Mouse (Mus musculus) intestine, embryonic 14.5 days (tissue): ENCODE results near the gene Lmod3. TPM values are rescaled to one million over a fixed set of nuclear protein-coding genes. Genes with fewer than 3 reads are reported as not detected.

Experiments
- ATAC-seq: fragments of 200-750 bp; cut with Nextera tagmentation; replicated peaks from 2 replicates; pipeline ENCODE4 v1.8.0; 2017; ENCODE audit warnings: low read depth, moderate number of reproducible peaks, moderate TSS enrichment, moderate library complexity; ENCODE audit not compliant: low FRiP score, low TSS enrichment
- DNase-seq: peaks from one replicate; pipeline ENCODE4 v3.0.0-alpha.2; 2018; ENCODE audit warnings: low spot score
- H3K27ac ChIP-seq: fragments of 300-500 bp; sonication (generic); 2 replicates; pipeline ENCODE4 v1.5.1; 2014; ENCODE audit warnings: low read depth, mild to moderate bottlenecking, control low read depth
- H3K27me3 ChIP-seq: fragments of 300-500 bp; sonication (generic); replicated peaks from 2 replicates; pipeline ENCODE4 v1.6.1; 2014; ENCODE audit warnings: low read length, control low read depth; ENCODE audit not compliant: control insufficient read depth, insufficient read depth
- H3K36me3 ChIP-seq: fragments of 300-500 bp; sonication (generic); 2 replicates; pipeline ENCODE4 v1.6.1; 2014; ENCODE audit warnings: low read length, control low read depth; ENCODE audit not compliant: control insufficient read depth, insufficient read depth
- H3K4me1 ChIP-seq: fragments of 300-500 bp; sonication (generic); replicated peaks from 2 replicates; pipeline ENCODE4 v1.6.1; 2014; ENCODE audit warnings: low read length, control low read depth, mixed read lengths; ENCODE audit not compliant: control insufficient read depth, insufficient read depth
- H3K4me2 ChIP-seq: fragments of 300-500 bp; sonication (generic); 2 replicates; pipeline ENCODE4 v1.6.1; 2014; ENCODE audit warnings: low read length
- H3K4me3 ChIP-seq: fragments of 300-500 bp; sonication (generic); 2 replicates; pipeline ENCODE4 v1.5.1; 2014; ENCODE audit warnings: low read depth, low read length, control low read depth, mixed read lengths
- H3K9ac ChIP-seq: fragments of 300-500 bp; sonication (generic); 2 replicates; pipeline ENCODE4 v1.6.1; 2014; ENCODE audit warnings: mild to moderate bottlenecking, low read length
- H3K9me3 ChIP-seq: fragments of 300-500 bp; sonication (generic); 2 replicates; pipeline ENCODE4 v1.6.1; 2016; ENCODE audit warnings: low read length, control low read depth; ENCODE audit not compliant: control insufficient read depth
- WGBS: fragments of 180-500 bp; shearing (Covaris S2); extraction: QIAGEN DNeasy Blood & Tissue Kit; methylation state at CpG from one replicate; pipeline ENCODE4 v1.1.7; 2014; 5-methylcytosine and 5-hydroxymethylcytosine counted together
- polyA plus RNA-seq: library from polyadenylated mRNA; unstranded; fragments of >200 nt; fragmentation: Nextera tagmentation; extraction: Ambion mirVana; gene quantifications from 2 replicates; pipeline ENCODE4 v1.2.1, GENCODE M21; 2014

Lmod3 gene
- polyA plus RNA-seq, 1 experiment from 2014 or later = 0.11 TPM

DNA sequence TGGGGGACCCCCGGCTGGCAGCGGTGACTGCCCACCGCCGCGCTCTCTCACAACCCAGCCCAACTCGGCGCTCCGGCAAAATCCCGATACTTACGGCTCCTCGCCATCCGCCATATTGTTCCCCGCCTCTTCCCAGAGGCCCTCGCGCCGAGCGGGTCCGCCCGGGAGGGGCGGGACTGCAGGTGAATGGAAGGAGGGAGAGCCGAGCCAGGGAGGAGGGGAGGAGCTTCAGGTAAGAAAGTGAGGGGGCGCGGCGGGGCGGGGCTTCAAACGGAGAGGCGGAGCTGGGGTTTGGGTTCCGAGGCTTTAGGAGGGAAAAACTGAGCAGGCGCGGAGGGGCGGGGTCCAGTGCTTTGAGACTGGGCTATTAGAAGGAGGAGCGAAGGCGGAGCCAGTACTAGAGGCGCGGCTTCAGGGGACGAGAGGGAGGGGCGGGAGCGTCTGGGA, 47.1 kb downstream of the Lmod3 start, which contains the start of gene Uba3:
Uba3 (minus strand) TSS at position 209 of the 447 bp plus-strand sequence.
- DNase-seq (peak; percentile 100), ATAC-seq (peak; percentile 98)
- Histone ChIP-seq H3K9ac (peak within 1 kb of the TSS; percentile 96), H3K4me1 (peaks cover 12% of the 10 kb centered on the region; the same call in 1 of the 2 replicates), H3K4me2 (peak within 1 kb of the TSS; percentile 60), H3K27ac (peak within 1 kb of the TSS; percentile 86), H3K4me3 (peak within 1 kb of the TSS; percentile 98), H3K36me3 (peaks cover 10% of the 10 kb centered on the region), H3K27me3 (no peaks in the 10 kb centered on the region), H3K9me3 (no peaks in the 10 kb centered on the region)
- 0% methylated on average over 37 of the region's 38 CpGs for WGBS

DNA sequence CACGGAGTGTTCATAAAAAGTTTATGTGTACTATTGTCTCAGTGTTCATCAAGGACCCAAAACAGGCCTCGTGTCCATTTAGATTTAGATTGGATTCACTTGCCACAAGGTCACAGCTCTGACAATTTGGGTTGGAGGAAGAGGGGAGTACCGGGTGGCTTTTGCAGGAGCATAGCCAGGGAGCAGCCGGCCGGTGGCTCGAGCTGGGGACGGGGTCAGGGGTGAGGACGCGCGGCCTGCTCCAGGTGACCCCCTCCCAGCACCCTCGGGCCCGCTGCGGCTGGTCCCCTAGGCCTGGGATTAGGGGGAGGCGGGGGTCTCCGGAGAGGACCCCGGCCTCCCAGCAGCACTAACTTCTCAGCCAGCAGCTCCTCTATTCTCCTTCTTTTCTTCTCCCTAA, 47.6 kb downstream of the Lmod3 start:
- ATAC-seq (peak; percentile 68), DNase-seq (peak; percentile 75)
- H3K27me3 ChIP-seq = no peaks in the 10 kb centered on the region

DNA sequence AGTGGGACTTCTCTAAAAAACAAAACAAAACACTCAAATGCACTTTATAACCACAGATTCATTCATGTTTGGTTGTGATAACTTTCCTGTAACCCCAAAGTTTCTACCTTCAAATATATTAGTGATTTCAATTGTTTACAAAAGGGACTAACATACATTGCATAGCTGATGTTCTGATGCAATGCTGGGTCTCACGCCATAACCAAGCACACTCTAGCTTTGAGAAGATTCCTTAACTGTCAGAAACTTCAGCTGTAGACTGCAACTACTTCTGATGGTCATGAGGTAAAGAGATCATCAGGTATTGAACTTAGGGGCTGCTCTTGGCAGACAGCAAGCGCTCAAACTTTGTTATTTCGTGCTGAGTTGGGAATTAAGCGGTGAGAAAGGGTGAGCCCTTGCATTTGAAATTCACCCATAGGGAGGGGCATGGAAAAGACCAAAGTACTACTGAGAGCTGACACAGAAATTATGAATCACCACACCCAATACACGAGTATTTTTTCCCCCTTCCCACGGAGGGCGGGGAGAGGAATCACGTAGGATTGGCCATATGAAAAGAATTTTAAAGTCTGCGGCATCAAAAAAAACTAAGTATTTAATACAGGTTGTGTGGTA, 48.2 kb downstream of the Lmod3 start:
- Histone ChIP-seq H3K27ac (no peak overlapping the region), H3K4me3 (peak overlapping the region; percentile 98), H3K36me3 (peaks cover 14% of the 10 kb centered on the region), H3K9ac (peak overlapping the region; percentile 96), H3K4me1 (peaks cover 8% of the 10 kb centered on the region; the same call in 1 of the 2 replicates), H3K4me2 (peak overlapping the region; percentile 60), H3K9me3 (no peaks in the 10 kb centered on the region), H3K27me3 (no peaks in the 10 kb centered on the region)
- ATAC-seq (no peak), DNase-seq (no peak)
- 9% methylated on average over 9 of the region's 9 CpGs for WGBS

More for the DNA sequence above, 47.6 kb downstream of the Lmod3 start:
- Histone ChIP-seq H3K4me2 (peak overlapping the region; percentile 60), H3K27ac (peak overlapping the region; percentile 86), H3K4me3 (peak overlapping the region; percentile 98), H3K36me3 (peaks cover 14% of the 10 kb centered on the region), H3K9me3 (no peaks in the 10 kb centered on the region), H3K4me1 (peaks cover 9% of the 10 kb centered on the region; the same call in 1 of the 2 replicates), H3K9ac (peak overlapping the region; percentile 96)
- WGBS = under 1% methylated on average over 15 of the region's 16 CpGs

DNA sequence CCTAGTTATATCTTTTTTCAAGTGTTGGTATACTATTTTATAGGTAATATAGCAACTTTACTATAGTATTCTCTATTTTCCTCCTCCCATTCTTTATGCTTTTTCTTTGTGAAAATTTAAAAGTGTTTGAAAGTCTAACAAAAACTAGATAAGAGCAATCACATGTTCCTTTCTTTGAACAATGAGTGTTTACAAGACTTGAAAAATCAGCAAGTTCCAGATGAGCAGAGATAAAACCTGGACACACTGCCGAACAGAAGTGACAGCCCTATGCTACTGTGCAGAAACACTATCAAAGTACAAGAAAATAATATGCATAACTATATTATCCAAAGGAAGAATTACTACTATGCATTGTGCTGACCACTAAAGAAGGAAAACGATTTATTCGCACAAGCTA, 50.1 kb downstream of the Lmod3 start:
- Histone ChIP-seq H3K4me1 (peaks cover 5% of the 10 kb centered on the region; the same call in 1 of the 2 replicates), H3K27me3 (no peaks in the 10 kb centered on the region), H3K9me3 (no peaks in the 10 kb centered on the region), H3K9ac (no peak overlapping the region), H3K4me2 (no peak overlapping the region), H3K36me3 (peaks cover 28% of the 10 kb centered on the region), H3K4me3 (no peak overlapping the region), H3K27ac (no peak overlapping the region)
- ATAC-seq = no peak
- DNase-seq = no peak
- WGBS = 74% methylated on average over 3 of the region's 3 CpGs

DNA sequence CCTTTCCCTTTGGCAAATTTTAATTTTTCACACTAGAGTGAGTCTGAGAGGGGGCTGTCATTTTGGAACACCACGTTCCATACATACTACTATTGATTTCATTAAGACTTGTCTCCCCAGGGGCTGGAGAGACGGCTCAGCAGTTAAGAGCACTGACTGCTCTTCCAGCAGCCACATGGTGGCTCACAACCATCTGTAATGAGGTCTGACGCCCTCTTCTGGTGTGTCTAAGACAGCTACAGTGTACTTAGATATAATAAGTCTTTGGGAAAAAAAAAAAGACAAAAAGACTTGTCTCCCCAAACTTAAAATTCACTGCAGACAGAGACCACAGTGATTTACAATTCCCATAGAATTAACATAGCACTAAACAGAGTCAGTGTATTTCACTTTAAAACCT, 52.1 kb downstream of the Lmod3 start:
- DNase-seq (no peak), ATAC-seq (no peak)
- Histone ChIP-seq H3K4me2 (no peak overlapping the region), H3K4me3 (no peak overlapping the region), H3K27me3 (no peaks in the 10 kb centered on the region), H3K9ac (no peak overlapping the region), H3K9me3 (no peaks in the 10 kb centered on the region), H3K36me3 (peaks cover 48% of the 10 kb centered on the region), H3K4me1 (peaks cover 5% of the 10 kb centered on the region; the same call in 1 of the 2 replicates), H3K27ac (no peak overlapping the region)
- WGBS = 69% methylated on average over 3 of the region's 3 CpGs

Other genes with a start within 250 kb of the Lmod3 start
- gene Fam19a4, start 192.3 kb downstream of the Lmod3 start, polyA plus RNA-seq = 0.19 TPM in 1 of 2 replicates, not detected in the other
- 6.8 and 9.3 TPM in 2 replicates for gene Eogt, start 103.6 kb downstream of the Lmod3 start, polyA plus RNA-seq
- 27.8 and 27.9 TPM in 2 replicates for gene Tmf1, start 73.6 kb downstream of the Lmod3 start, polyA plus RNA-seq
- gene Uba3, start 47.1 kb downstream of the Lmod3 start, polyA plus RNA-seq = 64.8 and 72.1 TPM in 2 replicates
- 33.1 and 35.0 TPM in 2 replicates for gene Arl6ip5, start 42.1 kb downstream of the Lmod3 start, polyA plus RNA-seq